In the genomic region with DNA sequence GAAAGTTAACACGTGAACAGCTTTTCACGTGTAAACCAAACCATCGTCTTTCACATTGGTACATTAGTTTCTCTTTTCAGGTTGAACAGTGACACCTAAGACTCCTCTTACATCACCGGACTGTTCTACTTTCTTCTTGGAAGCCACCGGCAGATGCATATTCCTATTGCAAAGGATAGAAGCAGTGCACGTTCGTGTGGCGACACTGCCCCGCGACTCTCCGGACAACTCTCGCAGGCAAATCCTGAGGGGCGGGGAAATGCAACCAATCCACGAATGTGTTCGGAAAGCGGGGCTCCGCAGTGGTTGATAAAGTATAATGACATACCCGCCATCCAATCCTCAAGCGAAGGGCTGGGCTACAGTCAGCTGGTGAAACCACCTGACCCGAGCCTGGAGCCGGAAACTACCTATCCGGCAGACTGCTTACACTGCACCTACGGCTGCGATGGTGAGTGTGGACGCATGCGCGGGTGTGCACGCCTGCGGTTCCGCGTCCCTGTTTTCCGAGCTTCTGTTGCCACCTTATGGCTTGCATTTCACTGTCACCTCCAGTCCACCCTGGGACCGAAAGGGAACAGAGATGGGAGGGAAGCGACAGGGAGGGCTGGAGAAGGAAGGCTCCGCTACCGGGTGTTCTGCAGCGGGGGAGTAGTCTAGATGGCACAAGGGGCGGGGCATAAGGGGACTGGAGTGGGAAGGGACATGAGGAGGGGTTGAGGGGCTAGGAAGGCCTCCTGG, we compare ENCODE assay signal across 8 mouse cellular contexts. TPM values are rescaled to one million over a fixed set of nuclear protein-coding genes. Genes with fewer than 3 reads are reported as not detected.
A peak's percentile ranks its signal among the peaks of the same experiment; 100 is the strongest.
DNase-seq lines count a peak whose midpoint lies in the region; ATAC-seq lines count a peak whose summit lies in the region.

A gene (plus strand): TSS at position 130 of the 741 bp plus-strand sequence.

- peaks cover 11% of the 10 kb centered on the region for H3K36me3 ChIP-seq in lung, embryonic 16.5 days (ENCODE audit: control insufficient read depth, insufficient read depth, low read length)

- H3K4me3 ChIP-seq in lung, embryonic 16.5 days (ENCODE audit: low read length), result peak within 1 kb of the TSS; percentile 91

- H3K4me1 ChIP-seq in lung, embryonic 16.5 days (replicated peaks; ENCODE audit: control insufficient read depth, insufficient read depth, low read length), result peaks cover 6% of the 10 kb centered on the region

- H3K9ac ChIP-seq in lung, embryonic 16.5 days (ENCODE audit: low read length), result peak within 1 kb of the TSS; percentile 84

- ATAC-seq in hematopoietic stem cell, adult 5-6 weeks (replicated peaks in 1 of 2; ENCODE audit: insufficient read depth in 1 of 2, low FRiP score in 2 of 2, low TSS enrichment in 1 of 2, low read depth in 1 of 2, poor library complexity in 2 of 2, severe bottlenecking in 2 of 2), result peak; percentile 94
- peak; percentile 99 for ATAC-seq in lung, embryonic 16.5 days (ENCODE audit: low read depth)

- H3K9me3 ChIP-seq in lung, embryonic 16.5 days (ENCODE audit: control insufficient read depth, low read length), result no peaks in the 10 kb centered on the region

- no peaks in the 10 kb centered on the region for H3K27me3 ChIP-seq in lung, embryonic 16.5 days (ENCODE audit: control insufficient read depth, insufficient read depth, low read depth, low read length)

- DNase-seq in MEL-GATA-1-ER (ENCODE audit: extremely low read depth, low read depth), result peak; percentile 96
- peak; percentile 93 for DNase-seq in cerebellum, adult 8-10 months
- peak; percentile 94 for DNase-seq in forelimb bud, embryonic 11.5 days (ENCODE audit: low read depth, low spot score)
- DNase-seq in layer of hippocampus, adult 9-10 months (ENCODE audit: low spot score), result peak; percentile 97
- DNase-seq in ovary, postnatal 10 days (ENCODE audit: low spot score), result peak; percentile 71
- peak; percentile 87 to 88 for DNase-seq in thymus, postnatal 10 days (ENCODE audit: low spot score in 2 of 2)

- peak within 1 kb of the TSS; percentile 76 for H3K27ac ChIP-seq in lung, embryonic 16.5 days (ENCODE audit: low read length)

- WGBS in lung, embryonic 16.5 days, result under 1% methylated on average over 38 of the region's 38 CpGs

- peak within 1 kb of the TSS; percentile 82 for H3K4me2 ChIP-seq in lung, embryonic 16.5 days (ENCODE audit: low read depth, low read length)

RNA-seq across cellular contexts. Expression of the gene that starts here (rescaled TPM):
- total RNA-seq in hematopoietic stem cell, adult 5-6 weeks (2017), result 31.2 and 41.6 TPM in 2 replicates
- 56.7 and 62.1 TPM in 2 replicates for polyA plus RNA-seq in lung, embryonic 16.5 days (2015; fragmentation: Nextera tagmentation; extraction: Ambion mirVana)

Comparison
In these comparisons a context has a peak if more than half of its experiments do, and no peak if none do; other contexts are left out.
1. Peak in every context shown above with its lines: DNase-seq, ATAC-seq, H3K4me3 ChIP-seq and H3K27ac ChIP-seq.